Mouse (Mus musculus): ENCODE measurements around the gene Gpr62.

Gpr62 gene

DNA sequence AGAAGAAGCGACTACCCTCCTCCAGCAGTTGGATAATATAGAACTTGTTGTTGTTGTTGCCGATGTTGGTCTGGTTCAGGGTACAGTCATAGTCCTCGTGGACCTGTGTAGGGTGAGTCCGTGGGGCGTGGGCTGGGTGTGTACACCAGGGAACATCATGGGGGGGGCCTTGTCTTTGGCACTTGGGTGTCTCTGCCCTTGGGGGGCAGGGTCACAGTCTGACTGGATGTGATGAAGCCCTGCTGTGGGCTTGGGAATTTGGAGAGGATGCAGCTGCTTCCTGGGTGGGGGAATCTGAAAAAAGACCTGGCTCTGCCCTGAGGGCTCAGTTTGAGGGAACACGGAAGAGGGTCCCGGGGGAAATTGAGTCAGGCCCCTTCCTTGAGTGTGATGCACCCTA, 9.3 kb upstream of the Gpr62 start:
- in situ Hi-C loops (cut with MboI, MseI): no loop called here

DNA sequence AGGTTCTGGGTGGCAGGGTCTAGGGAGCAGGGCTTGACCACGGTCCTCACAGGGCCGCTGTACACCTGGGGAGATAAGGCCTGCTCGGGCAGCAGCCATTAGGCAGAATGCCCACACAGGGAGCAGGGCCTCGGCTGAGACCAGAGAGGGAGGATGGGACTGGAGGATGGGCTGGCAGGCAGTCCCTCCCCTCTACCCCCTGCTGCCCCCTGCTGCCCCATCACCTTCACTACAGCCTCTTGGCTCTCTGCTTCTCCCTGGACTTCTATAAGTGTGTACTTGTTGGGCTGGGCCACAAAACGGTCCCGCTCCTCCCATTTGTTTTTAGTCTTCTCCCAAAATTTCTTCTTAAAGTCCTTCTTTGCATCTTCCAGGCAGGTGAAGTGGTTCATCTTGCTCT, 8.7 kb upstream of the Gpr62 start:
- in situ Hi-C loops (cut with MboI, MseI): no loop called here

DNA sequence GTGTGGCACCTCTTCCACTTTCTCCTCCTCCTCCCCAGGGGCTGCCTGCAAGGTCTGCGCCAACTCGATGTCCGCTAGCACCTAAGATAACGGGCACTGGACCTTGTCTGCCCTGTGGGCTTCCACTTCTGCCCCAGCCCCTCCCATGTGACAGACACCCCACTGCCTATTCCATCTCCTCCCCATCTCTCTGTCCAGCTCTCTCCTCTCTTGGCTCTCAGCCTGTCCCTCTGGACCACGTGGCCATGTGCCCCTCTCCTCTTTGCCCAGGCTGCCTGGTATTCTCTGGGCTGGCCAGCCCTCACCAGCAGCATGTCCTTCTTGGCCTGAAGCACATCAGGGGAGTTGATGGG, 8.0 kb upstream of the Gpr62 start:
- in situ Hi-C loops (cut with MboI, MseI): no loop called here

DNA sequence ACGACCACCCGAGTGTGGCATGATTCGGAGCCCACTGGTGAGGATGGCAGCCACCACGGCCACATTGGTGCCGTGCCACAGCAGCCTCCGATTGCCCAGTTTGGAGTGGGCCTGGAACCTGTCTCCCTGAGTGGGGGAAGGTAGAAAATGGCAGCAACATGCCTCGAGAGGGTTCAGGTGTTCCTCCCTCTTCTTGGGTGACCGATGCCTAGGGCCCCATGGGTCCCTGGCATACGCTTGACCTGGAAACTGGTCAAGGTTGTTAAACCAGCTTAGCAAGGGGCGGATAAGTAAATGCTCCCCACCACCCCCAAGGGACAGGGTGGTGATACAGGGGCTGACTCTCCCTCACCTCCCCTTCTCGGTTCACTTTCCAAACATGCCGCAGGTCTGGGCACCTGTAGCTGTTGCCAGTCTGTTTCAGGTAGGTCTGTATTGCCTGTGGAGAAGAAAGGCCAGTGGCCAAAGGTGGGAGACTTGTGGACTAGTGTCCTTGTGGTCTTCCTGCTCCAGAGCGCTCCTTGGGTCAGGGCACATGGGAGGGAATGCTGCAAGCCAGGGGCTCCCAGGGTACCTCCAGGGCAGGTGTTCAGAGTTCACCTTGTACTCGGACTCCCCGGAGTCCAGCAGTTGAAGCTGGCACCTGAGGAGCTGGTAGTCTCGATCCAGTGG, 7.5 kb upstream of the Gpr62 start:
- in situ Hi-C loops (cut with MboI, MseI): no loop called here

DNA sequence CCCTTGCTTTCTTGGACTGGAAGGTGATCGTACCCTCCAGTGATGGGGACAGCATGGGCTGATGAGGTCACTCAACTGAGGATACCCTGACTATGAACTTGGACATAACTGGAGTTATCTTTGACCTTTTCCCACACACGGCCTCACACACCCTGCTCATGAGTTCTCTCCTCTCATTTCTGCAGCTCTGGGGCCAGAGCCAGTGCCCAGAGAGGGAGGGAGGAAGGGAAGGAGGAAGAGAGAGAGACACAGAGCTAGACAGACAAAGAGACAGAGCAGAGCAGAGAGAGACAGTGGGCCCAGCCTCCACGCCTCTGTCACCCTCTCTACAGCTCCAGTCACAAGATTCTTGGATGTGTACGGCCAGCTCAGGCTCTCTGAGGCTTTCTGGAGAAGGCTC, 6.6 kb upstream of the Gpr62 start:
- in situ Hi-C loops (cut with MboI, MseI): no loop called here

GRCm38 (mm10) chr9:106471892-106472291, 6.2 kb upstream of the Gpr62 start:
- in situ Hi-C loops (cut with MboI, MseI): no loop called here

- in situ Hi-C loops (cut with MboI, MseI): no loop called here
Measured at GRCm38 (mm10) chr9:106470991-106471750, 5.4 kb upstream of the Gpr62 start.

DNA sequence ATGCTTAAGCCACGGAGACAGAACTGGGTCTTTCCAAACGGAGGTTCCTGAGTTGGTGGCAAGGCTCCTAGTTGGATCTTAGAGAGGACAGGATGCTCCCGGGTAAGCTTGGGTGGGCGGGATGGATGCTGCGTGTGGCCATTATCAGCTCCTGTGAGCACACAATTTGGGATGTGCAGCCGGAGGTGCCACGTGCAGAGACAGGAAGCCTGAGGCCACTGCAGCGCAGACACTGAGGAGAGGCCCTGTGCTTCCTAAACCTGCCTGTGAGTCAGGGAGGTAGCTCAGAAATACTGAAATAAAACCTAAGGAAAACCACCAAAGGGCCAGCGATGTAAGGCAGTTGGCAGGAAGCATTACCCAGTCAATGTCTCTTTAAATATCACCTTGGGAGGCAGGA, 4.0 kb upstream of the Gpr62 start:
- in situ Hi-C loops (cut with MboI, MseI): no loop called here

DNA sequence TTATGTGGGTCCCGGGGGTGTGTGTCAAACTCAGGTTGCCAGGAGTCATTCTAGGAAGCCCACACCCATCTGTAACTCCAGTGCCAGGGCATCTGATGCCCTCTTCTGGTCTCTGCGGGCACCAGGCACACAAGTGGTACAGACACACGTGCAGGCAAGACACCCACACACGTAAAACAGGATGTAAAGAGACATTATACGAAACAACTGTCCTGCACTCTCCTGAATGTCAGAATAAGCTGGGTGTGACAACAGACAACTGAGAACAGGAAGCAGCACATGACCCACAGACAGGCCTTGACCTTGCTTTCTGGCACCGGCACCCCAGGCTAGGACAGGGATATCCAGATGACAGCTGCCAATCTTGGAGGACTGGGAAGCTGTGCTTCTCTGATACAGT, 3.6 kb upstream of the Gpr62 start:
- in situ Hi-C loops (cut with MboI, MseI): no loop called here

- in situ Hi-C loops (cut with MboI, MseI): no loop called here
Measured at GRCm38 (mm10) chr9:106467746-106468145, 2.0 kb upstream of the Gpr62 start.

DNA sequence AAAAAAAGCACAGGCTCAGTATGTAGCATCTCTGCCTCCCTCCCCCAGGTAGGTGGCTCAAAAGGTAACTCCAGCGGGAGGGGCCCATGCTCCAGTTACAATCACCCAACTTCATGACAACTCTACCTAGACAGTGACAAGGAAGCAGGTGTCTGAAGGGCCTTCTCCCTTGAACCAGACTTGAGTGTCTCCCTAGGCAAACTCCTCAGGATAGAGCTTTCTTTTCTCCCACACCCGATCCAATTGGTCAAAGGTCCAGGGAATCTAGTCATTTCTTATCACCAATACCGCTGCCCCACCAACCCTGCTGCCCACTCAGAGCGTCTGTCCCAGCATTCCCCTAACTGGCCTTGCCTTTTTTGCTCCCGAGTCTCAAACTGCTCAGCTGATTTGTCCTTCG, 983 bp upstream of the Gpr62 start:
- in situ Hi-C loops (cut with MboI, MseI): no loop called here

- in situ Hi-C loops (cut with MboI, MseI): no loop called here
Measured at GRCm38 (mm10) chr9:106464751-106465541, 792 bp downstream of the Gpr62 start.

GRCm38 (mm10) chr9:106463122-106464063, 2.3 kb downstream of the Gpr62 start:
- in situ Hi-C loops (cut with MboI, MseI): no loop called here

- in situ Hi-C loops (cut with MboI, MseI): no loop called here
Measured at GRCm38 (mm10) chr9:106462430-106462800, 3.3 kb downstream of the Gpr62 start.

DNA sequence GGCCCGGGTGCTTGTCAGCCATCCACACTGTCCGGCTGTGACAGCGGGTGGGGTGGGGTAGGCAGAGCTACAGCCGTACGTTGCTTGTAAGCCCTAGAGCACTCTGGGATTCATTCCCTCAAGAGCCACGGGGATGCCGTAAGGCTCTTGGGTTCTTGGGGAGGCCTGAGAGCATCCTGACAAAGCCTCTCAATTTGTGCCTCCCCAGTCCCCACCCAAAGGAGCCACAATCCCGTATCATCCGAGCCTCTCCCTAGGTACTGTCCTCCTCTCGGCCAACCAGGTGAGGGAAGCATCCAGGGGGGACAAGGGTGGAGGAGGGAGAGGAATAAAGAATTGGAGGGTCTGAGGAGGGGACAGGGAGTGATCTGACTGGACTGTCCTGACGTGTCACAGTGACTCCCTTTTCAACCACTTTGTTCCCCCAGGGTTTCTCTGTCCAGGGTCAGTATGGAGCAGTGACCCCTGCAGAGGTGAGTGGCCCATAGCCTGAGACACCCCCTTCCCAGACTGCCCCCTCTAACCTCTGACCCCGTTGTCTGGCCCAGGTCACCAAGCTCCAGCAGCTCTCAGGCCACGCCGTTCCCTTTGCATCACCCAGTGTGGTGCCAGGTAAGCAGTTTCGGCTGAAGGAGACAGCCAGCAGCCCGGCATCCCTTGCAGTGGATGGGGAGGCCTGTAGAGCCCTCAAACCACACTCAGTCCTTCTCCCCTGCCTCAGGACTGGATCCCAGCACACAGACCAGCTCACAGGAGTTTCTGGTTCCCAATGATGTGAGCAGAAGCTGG, 3.9 kb downstream of the Gpr62 start:
- in situ Hi-C loops (cut with MboI, MseI): no loop called here

- in situ Hi-C loops (cut with MboI, MseI): no loop called here
Measured at GRCm38 (mm10) chr9:106461026-106461415, 4.7 kb downstream of the Gpr62 start.

- in situ Hi-C loops (cut with MboI, MseI): no loop called here
Measured at GRCm38 (mm10) chr9:106460401-106461025, 5.2 kb downstream of the Gpr62 start.

GRCm38 (mm10) chr9:106459946-106460345, 5.8 kb downstream of the Gpr62 start:
- in situ Hi-C loops (cut with MboI, MseI): no loop called here

GRCm38 (mm10) chr9:106457920-106458319, 7.8 kb downstream of the Gpr62 start:
- in situ Hi-C loops (cut with MboI, MseI): no loop called here

DNA sequence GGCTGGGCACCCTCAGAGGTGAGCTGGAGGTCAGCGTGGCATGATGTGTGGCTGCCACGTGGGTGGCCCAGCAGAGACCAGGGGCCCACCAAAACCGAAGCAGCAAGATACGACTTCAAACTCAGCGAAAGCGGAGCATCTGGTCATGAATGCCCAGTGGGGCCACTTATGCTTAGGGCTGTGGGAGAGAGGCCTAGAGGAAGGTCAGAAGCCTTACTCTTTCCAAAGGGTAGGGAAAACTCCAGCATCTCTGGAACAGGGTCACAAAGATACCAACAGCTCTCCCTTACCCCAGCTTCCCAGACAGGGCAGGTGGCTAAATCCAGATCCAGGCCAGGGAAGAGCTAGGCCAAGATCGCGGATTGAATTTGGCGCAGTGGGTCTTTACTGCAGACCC, 8.6 kb downstream of the Gpr62 start:
- in situ Hi-C loops (cut with MboI, MseI): no loop called here
